Mouse (Mus musculus) spleen, postnatal 14 days (tissue): Measurements from ENCODE around the gene Aplp2.
"Not testable (repeated sequence)": the region's sequence is repeated elsewhere in the genome, so short reads cannot be mapped to it uniquely, and the experiment has no call there.

ENCODE experiments used
- DNase-seq, 2 experiments: peaks; one replicate each; pipeline ENCODE4 v3.0.0; 2021 to 2022; ENCODE audit warnings: low spot score in 2 of 2

The Aplp2 gene

GRCm38 (mm10) chr9:31181291-31182085, 30.1 kb downstream of the Aplp2 start:
- no peak for DNase-seq

DNA sequence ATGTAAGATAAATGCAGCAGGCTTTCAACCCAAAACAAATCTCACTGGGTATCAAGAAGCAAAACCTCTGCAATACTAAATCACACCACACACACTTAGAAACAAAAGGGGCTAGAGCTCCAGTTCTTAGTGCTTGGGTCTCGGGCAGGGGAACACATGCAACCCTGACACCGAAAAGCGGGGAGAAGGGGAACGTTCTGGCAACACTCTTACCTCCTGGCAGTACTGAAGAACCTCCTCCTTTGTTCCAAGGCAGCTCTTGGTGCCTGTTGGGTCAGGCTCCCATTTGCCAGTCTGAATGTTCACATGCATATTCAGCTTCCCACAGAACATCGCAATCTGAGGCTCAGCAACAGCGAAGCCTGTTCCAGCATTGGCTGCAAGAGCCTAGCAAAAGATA, 33.9 kb downstream of the Aplp2 start:
- DNase-seq, result no peak

- peak in 1 of 2 experiments; percentile 25 for DNase-seq
Measured at GRCm38 (mm10) chr9:31176379-31177130, 35.1 kb downstream of the Aplp2 start.

GRCm38 (mm10) chr9:31175978-31176377, 35.6 kb downstream of the Aplp2 start:
- DNase-seq, result no peak

DNA sequence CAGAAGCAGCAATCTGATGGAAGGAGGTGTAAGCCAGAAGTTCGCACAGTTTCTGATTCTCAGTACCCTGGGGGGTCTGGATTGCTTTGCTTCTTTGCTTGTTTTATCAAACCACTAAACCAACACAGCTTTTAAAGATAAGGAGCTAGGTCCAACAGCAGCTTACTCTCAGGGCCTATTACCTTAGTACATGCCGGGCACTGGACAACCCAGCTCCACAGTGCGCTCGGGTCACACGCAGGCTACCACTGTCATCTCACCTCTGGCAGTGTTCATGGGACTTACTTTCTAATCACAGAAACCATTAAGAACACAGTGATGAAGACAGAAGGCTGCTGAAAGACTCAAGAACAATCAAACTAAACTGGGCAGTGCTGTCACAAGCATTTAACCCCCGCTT, 36.3 kb downstream of the Aplp2 start:
- DNase-seq, result no peak

DNA sequence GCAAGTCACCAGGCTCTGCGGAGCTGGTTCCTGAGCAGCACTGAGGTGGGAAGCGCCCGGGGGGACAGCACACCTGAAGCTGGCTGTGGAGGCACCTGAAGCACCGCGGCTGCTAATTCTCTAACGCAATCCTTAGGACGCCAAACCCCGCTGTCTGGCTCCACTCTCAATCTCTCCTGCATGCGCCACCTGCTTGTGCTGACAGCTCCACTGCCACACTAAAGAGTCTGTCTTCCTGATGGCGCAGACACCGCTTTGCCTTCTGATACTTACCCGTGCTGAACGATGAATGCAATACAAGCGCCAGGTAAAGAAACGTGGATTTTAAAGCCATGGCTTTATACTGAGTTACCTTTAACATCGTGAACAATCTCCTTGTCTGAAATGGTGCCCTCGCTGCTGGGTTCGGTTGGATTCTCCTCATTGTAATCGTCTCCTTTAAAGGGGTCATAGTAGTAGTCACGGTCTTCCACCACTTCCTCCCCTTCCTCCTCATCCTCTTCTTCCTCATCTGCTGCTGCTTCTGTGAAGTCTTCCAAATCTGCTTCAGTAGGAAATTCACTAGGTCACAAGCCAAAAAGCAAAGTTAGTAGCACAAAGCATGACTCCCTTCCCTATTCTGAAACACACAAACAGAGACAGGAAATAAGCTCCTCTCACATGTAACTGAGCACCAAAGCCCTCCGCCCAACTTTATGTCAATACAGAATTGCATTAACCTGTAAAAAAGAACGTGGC, 43.1 kb downstream of the Aplp2 start:
- no peak for DNase-seq

DNA sequence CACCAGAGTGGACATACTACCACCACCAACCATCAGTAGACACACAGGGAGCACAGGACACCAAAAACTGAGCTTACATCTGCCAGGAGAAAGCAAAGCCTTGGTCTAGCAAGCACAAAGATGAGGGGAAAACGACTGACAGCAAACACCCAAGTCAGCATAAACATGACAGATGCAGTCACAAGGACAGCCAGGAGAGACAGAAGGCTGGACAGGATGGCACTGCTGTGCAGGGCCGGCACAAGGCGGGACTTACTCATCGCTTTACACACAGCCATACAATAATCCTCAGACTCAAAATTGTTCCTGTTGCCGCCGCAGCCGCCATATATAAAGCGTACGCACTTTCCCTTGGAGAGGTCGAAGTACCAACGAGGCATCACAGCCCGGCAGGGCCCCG, 44.3 kb downstream of the Aplp2 start:
- no peak for DNase-seq

- DNase-seq, result not testable (repeated sequence)
Measured at GRCm38 (mm10) chr9:31165505-31165904, 46.1 kb downstream of the Aplp2 start.

DNA sequence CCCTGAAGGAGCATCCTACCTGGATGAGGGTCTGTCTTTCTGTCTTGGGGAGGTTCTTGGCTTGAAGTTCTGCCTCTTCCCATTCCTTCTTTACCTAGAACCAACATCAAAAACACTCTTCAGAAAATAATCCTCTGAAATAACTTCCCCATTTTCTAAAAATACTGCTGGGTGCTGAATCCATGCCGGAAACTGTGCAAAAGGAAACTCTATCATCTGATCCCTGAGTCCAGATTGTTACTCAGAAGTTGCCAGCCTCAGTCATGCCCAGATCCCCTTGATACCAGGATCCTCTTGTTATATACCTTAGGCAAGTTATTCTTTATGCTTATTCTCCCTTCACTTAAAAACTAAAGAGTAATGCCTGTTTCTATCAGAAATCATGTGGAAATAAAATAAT, 48.3 kb downstream of the Aplp2 start:
- DNase-seq, result no peak

DNA sequence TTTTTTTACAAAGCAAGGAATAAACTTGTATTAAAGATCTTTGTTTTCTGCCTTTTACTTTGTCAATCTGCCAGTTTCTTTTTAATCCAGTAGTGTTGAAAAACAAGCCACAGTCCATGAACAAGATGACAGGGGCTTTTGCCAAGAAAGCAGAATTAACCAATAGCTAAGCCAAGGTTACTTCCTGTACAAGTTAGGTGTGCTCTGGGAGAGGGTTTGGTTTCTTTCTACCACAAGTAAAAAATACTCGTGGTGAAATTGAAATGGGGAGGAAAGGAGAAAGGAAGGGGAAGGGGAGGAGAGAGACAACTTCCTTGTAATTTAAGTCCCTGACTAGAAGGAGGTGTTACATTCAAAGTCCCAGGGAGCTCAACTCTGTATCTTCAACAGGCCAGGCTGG, 48.7 kb downstream of the Aplp2 start:
- no peak for DNase-seq

DNA sequence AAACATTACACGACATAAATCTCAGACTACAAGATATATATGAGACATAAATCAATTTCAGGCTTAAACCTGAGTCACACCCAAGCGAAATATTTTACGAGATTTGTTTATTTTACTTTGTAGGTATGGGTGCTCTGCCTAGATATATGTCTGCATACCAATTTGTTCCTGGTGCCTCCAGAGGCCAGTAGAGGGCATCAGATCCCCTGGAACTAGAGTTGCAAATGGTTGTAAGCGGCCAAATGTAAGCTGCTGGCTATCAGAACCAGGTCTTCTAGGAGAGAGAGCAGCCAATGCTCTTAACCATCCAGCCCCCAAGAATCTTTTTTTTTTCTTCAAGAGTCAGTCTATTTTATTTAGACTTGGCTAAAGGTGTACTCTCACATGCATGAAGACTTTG, 51.7 kb downstream of the Aplp2 start:
- peak in 1 of 2 experiments; percentile 11 for DNase-seq

GRCm38 (mm10) chr9:31156594-31156993, 55.0 kb downstream of the Aplp2 start:
- DNase-seq, result no peak

- DNase-seq, result no peak
Measured at GRCm38 (mm10) chr9:31151050-31151449, 60.6 kb downstream of the Aplp2 start.

GRCm38 (mm10) chr9:31148135-31148534, 63.5 kb downstream of the Aplp2 start:
- no peak for DNase-seq

DNA sequence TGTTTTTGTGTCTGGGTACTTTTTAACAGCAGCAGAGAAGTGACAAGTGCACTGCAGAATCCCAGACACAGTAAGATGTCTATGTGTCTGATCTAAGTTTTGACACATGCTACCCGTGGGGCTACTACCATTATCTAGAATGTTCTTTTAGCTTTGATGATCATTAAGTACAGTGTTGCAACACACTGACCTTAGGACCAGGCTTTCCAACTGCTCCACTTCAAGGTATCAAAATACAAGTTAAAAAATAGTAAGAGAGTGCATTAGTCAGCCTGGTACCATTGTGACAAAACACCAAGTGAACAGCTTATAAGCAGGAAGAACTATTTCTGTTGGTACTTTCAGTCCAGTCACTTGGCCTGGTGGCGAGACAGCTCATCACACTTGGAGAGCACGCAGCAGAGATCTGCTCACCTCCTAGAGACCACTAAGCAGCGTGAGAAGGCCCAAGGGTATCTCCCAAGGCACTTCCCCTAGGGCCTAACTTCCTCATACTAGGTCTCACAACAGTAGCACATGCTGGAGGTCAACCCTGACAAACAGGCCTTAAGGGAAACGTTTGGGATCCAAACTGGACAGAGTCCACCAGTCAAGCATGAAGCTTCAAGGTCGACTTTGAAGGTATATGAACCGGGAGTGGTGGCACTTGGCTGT, 66.2 kb downstream of the Aplp2 start:
- peak in 1 of 2 experiments; percentile 10 for DNase-seq

GRCm38 (mm10) chr9:31142924-31143323, 68.7 kb downstream of the Aplp2 start:
- DNase-seq, result no peak

- DNase-seq, result no peak
Measured at GRCm38 (mm10) chr9:31133131-31133530, 78.5 kb downstream of the Aplp2 start.

DNA sequence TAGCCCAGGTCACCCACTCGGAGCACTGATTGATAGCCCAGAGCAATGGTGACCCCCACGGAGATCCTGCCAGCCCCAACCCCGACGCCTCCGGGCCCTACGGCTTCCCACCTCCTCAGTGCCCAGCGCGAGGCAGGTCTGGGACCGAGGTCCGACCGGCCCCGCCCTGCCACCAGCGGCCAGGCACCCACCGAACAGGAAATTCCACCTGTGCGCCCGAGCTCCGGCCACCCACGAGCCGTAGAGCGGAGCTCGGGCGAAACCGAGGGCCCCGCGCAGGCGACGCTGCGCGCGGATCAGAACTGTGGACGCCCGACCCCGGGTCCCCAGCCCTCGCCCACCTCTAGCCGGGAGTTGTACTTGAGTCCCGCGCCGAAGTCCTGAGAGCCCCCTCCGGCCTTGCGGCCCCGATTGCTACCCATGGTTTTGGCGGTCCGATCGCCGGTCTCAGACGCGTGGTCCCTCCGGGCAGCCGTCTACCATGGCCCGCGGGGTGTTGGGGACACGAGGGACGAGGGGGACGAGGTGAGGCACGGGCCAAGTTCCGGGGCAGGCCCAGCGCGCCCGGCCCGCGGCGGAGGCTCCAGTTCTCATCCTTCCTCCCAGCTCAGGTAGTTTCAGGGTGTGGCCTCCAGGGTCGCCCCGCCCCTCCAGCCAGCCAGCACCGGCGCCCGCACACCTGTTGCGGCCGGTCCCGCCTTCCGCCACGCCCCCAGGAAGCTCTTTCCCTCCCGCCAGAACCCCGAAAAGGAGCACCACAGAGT, 80.2 kb downstream of the Aplp2 start, which contains the start of gene St14:
TSS of gene St14 (minus strand) at position 649 of the 764 bp plus-strand sequence.
- DNase-seq, result peak; percentile 25 to 29

- DNase-seq, result no peak
Measured at GRCm38 (mm10) chr9:31130357-31131204, 81.0 kb downstream of the Aplp2 start.

GRCm38 (mm10) chr9:31129956-31130355, 81.7 kb downstream of the Aplp2 start:
- no peak for DNase-seq
